Mouse (Mus musculus) embryonic fibroblast, embryonic 13.5 days (primary cell): ENCODE results near the gene Catsper1.

Experiments
- CTCF ChIP-seq: IDR thresholded peaks from 2 replicates; pipeline ENCODE4 v1.5.1; 2011; ENCODE audit warnings: mild to moderate bottlenecking, control low read depth, low read length, moderate library complexity, borderline replicate concordance; ENCODE audit not compliant: insufficient read depth
- POLR2A ChIP-seq: IDR thresholded peaks from 2 replicates; pipeline ENCODE4 v1.6.1; 2011; ENCODE audit warnings: low read depth, mild to moderate bottlenecking, control low read depth, low read length, moderate library complexity

DNA sequence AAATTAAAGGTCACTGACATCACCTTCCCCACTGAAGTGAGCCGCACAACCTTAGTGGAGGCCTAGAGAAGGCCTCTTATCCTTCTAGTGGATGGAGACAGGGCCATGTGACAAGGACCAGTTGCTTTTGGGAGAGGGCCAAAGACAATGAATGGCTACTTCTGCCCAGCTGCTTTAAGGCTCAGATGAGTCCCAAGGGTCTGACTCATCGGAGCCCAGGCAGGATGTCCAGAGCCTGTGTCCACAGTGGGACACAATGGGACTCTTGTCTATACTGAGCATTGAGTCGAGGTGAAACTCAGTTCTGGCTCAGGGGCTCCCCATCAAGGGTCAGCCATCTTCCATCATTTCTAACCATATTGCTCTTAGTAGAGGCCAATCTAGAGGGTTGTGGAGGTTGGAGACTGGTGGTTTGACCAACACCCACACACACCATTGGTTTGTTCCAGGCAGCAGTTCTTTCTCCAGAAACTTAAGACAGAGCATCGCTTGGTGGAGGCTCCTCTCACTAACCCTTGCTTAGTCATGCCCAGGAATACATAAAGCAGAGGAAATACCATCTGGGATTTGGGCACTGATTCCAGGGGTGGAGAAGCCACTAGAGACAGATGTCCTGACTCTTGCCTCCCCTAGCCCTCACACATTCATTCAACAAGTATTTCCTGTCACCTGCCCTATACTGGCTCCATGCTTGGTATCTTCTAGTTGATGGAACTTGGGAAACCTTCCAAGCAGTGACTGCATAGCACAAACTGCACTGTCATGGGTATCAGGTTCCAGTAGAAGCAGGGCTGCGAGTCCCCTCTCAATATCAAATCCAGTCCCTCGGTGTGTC lies 10.0 kb downstream of the Catsper1 start:
- no peak for TF ChIP-seq CTCF
- no peak for TF ChIP-seq POLR2A
